Mouse (Mus musculus) intestine, embryonic 16.5 days (tissue): ENCODE measurements around the gene Actl6a. TPM values are rescaled to one million over a fixed set of nuclear protein-coding genes. Genes with fewer than 3 reads are reported as not detected.
"Not testable (repeated sequence)": the region's sequence is repeated elsewhere in the genome, so short reads cannot be mapped to it uniquely, and the experiment has no call there.

Source experiments
- ATAC-seq: fragments of 200-750 bp; cut with Nextera tagmentation; 2 replicates; pipeline ENCODE4 v1.8.0; 2017; ENCODE audit warnings: moderate TSS enrichment, moderate library complexity
- H3K27ac ChIP-seq: fragments of 300-500 bp; sonication (generic); 2 replicates; pipeline ENCODE4 v1.5.1; 2014; ENCODE audit warnings: mild to moderate bottlenecking, low read length
- H3K27me3 ChIP-seq: fragments of 300-500 bp; sonication (generic); replicated peaks from 2 replicates; pipeline ENCODE4 v1.6.1; 2014; ENCODE audit warnings: low read length, control low read depth, mixed read lengths; ENCODE audit not compliant: control insufficient read depth, insufficient read depth
- H3K36me3 ChIP-seq: fragments of 300-500 bp; sonication (generic); 2 replicates; pipeline ENCODE4 v1.6.1; 2014; ENCODE audit warnings: low read length, control low read depth; ENCODE audit not compliant: control insufficient read depth, insufficient read depth
- H3K4me1 ChIP-seq: fragments of 300-500 bp; sonication (generic); 2 replicates; pipeline ENCODE4 v1.6.1; 2014; ENCODE audit warnings: low read length, control low read depth, mixed read lengths; ENCODE audit not compliant: control insufficient read depth, insufficient read depth
- H3K4me2 ChIP-seq: fragments of 300-500 bp; sonication (generic); 2 replicates; pipeline ENCODE4 v1.6.1; 2014; ENCODE audit warnings: low read depth, low read length, control low read depth
- H3K4me3 ChIP-seq: fragments of 300-500 bp; sonication (generic); 2 replicates; pipeline ENCODE4 v1.5.1; 2014; ENCODE audit warnings: mild to moderate bottlenecking, low read length
- H3K9ac ChIP-seq: fragments of 300-500 bp; sonication (generic); 2 replicates; pipeline ENCODE4 v1.6.1; 2014; ENCODE audit warnings: low read depth, low read length
- H3K9me3 ChIP-seq: fragments of 300-500 bp; sonication (generic); 2 replicates; pipeline ENCODE4 v1.6.1; 2016; ENCODE audit warnings: low read length, control low read depth; ENCODE audit not compliant: control insufficient read depth
- WGBS: fragments of 180-500 bp; shearing (Covaris S2); extraction: QIAGEN DNeasy Blood & Tissue Kit; methylation state at CpG from one replicate; pipeline ENCODE4 v1.1.7; 2014; 5-methylcytosine and 5-hydroxymethylcytosine counted together
- polyA plus RNA-seq: library from polyadenylated mRNA; unstranded; fragments of >200 nt; fragmentation: Nextera tagmentation; extraction: Ambion mirVana; gene quantifications from 2 replicates; pipeline ENCODE4 v1.2.1, GENCODE M21; 2015

The Actl6a gene
- polyA plus RNA-seq, 1 experiment from 2014 or later: 130 TPM

GRCm38 (mm10) chr3:32690901-32691300 lies 15.2 kb upstream of the Actl6a start:
- no peak overlapping the region for H3K27ac ChIP-seq
- WGBS: 46% methylated on average over 1 of the region's 1 CpGs
- H3K36me3 ChIP-seq: no peaks in the 10 kb centered on the region
- no peak for ATAC-seq
- H3K4me2 ChIP-seq: no peak overlapping the region
- H3K9ac ChIP-seq: no peak overlapping the region
- no peaks in the 10 kb centered on the region for H3K4me1 ChIP-seq
- H3K9me3 ChIP-seq: no peaks in the 10 kb centered on the region
- H3K27me3 ChIP-seq: no peaks in the 10 kb centered on the region
- no peak overlapping the region for H3K4me3 ChIP-seq

DNA sequence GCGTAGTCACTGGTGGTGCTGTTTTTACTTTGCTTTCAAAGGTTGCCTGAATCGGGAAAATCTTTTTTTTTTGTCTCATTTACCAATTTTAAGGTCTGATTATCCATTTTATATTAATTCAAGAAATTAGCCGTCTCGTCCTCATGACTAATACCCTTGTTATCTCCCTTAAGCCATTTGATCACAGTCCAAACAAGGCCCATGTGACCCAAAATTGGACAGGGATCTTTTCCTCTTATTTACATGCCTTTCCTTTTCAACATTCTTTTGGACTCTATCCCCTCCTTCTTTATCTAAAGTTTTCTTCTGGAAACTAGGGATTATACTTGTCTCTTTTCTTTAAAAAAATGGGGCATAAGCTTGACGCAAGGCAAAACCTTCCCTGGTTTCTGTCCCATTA lies 14.3 kb upstream of the Actl6a start:
- WGBS: 65% methylated on average over 5 of the region's 5 CpGs
- Histone ChIP-seq H3K9me3 (no peaks in the 10 kb centered on the region), H3K27ac (no peak overlapping the region), H3K4me1 (no peaks in the 10 kb centered on the region), H3K27me3 (no peaks in the 10 kb centered on the region), H3K9ac (no peak overlapping the region), H3K4me3 (no peak overlapping the region), H3K4me2 (no peak overlapping the region), H3K36me3 (no peaks in the 10 kb centered on the region)
- no peak for ATAC-seq

GRCm38 (mm10) chr3:32694211-32694610 lies 11.9 kb upstream of the Actl6a start:
- no peak for ATAC-seq
- H3K27ac ChIP-seq: no peak overlapping the region
- H3K9ac ChIP-seq: no peak overlapping the region
- WGBS: 72% methylated on average over 5 of the region's 5 CpGs
- no peaks in the 10 kb centered on the region for H3K4me1 ChIP-seq
- H3K4me2 ChIP-seq: no peak overlapping the region
- no peaks in the 10 kb centered on the region for H3K9me3 ChIP-seq
- no peaks in the 10 kb centered on the region for H3K27me3 ChIP-seq
- no peaks in the 10 kb centered on the region for H3K36me3 ChIP-seq
- H3K4me3 ChIP-seq: no peak overlapping the region

GRCm38 (mm10) chr3:32694737-32695582 lies 11.1 kb upstream of the Actl6a start:
- Histone ChIP-seq H3K9ac (no peak overlapping the region), H3K4me1 (no peaks in the 10 kb centered on the region), H3K9me3 (no peaks in the 10 kb centered on the region), H3K27ac (no peak overlapping the region), H3K4me3 (no peak overlapping the region), H3K36me3 (no peaks in the 10 kb centered on the region), H3K27me3 (no peaks in the 10 kb centered on the region), H3K4me2 (no peak overlapping the region)
- WGBS: 67% methylated on average over 12 of the region's 12 CpGs
- ATAC-seq: no peak

DNA sequence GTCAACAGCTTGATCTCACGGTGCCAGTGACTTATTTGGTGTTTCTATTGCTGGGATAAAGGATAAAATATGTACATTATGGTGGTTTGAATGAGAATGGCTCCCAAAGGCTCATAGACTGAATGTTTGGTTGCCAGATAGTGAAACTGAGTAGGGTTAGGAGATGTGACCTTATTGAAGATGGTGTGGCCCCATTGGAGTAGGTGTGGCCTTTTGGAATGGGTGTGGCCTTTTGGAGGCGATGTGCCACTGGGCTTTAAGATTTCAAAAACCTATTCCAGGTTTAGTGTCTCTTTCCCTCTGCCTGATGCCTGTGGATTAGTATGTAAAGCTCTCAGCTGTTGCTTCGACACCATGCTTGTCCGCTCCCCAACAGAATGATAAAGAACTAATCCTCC lies 10.5 kb upstream of the Actl6a start:
- ATAC-seq: no peak
- Histone ChIP-seq H3K4me3 (no peak overlapping the region), H3K27ac (no peak overlapping the region), H3K36me3 (no peaks in the 10 kb centered on the region), H3K4me1 (no peaks in the 10 kb centered on the region), H3K4me2 (no peak overlapping the region), H3K27me3 (no peaks in the 10 kb centered on the region), H3K9me3 (no peaks in the 10 kb centered on the region), H3K9ac (no peak overlapping the region)
- WGBS: 83% methylated on average over 4 of the region's 4 CpGs

DNA sequence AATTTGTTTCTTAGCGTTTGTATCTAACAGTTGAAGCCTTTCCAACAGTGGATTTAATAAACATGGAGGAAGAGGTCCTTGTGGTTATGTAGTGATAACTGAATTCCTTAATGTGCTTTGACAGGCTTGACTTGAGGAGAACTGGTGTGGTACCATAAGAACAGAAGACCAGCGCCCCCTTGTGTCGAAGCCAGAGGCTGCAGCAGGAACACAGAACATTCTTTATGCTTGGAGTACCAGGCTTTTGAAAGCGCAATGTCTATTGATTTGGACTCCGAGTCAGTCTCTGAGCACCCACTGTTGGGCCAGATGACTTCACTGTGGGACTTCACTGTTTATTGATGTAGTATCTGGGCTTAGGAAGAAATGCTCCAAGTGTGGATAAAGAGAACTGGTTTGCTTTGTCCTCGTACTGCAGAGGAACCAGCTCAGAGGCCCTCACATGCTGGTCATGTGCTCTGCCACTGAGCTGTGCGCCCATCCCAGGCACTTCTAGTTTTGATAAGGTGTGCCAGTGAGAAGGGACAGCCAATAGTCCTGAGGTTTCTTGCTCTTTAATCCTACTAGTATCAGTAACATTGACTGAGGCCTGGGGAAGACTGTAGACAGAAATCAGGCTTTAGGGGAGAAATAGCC lies 7.8 kb upstream of the Actl6a start:
- no peaks in the 10 kb centered on the region for H3K9me3 ChIP-seq
- no peak overlapping the region for H3K4me3 ChIP-seq
- no peak overlapping the region for H3K4me2 ChIP-seq
- no peak overlapping the region for H3K27ac ChIP-seq
- no peaks in the 10 kb centered on the region for H3K4me1 ChIP-seq
- H3K9ac ChIP-seq: peak overlapping the region; percentile 8; the same call in 1 of the 2 replicates
- no peaks in the 10 kb centered on the region for H3K36me3 ChIP-seq
- ATAC-seq: peak; percentile 83
- no peaks in the 10 kb centered on the region for H3K27me3 ChIP-seq
- WGBS: 27% methylated on average over 7 of the region's 7 CpGs

DNA sequence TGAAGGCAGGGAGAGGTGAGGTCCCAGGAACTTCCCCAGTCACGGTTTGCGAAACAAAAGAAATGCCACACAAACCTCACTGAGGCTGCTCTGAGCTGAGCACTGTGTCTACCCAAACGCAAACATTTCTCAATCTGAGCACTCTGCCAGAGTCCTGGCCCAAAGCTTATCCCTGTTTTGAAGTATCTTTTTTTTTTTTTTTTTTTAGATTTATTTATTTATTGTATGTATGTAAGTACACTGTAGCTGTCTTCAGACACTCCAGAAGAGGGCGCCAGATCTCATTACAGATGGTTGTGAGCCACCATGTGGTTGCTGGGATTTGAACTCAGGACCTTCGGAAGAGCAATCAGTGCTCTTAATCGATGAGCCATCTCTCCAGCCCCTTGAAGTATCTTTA lies 2.1 kb upstream of the Actl6a start:
- WGBS: 88% methylated on average over 6 of the region's 6 CpGs
- not testable (repeated sequence) for H3K27ac ChIP-seq

DNA sequence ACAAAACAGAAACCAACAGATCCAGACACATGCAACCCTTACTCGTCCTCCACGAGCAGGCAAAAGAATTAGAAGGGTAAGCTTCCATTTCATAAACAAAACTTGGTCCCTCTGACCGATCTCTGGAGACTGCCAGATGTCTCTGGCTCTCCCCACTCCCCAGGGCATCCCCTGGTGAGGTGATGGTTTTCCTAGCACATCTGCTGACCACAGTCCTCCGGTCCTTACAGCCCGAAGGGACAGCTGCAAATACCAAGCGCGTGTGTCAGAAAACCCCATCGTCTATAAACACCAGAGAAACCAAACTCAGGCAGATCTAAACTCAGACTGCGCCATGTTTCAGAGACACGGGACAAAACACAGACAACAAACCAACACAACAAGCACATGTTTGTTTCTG lies 1.5 kb upstream of the Actl6a start:
- WGBS: 83% methylated on average over 10 of the region's 10 CpGs
- H3K27ac ChIP-seq, H3K36me3 ChIP-seq, H3K27me3 ChIP-seq, H3K4me2 ChIP-seq, H3K9ac ChIP-seq, H3K9me3 ChIP-seq, H3K4me1 ChIP-seq, H3K4me3 ChIP-seq, ATAC-seq: not testable (repeated sequence)

More for the DNA sequence above, 2.1 kb upstream of the Actl6a start:
- H3K9ac ChIP-seq, H3K4me3 ChIP-seq, H3K27me3 ChIP-seq, H3K4me2 ChIP-seq, H3K9me3 ChIP-seq, ATAC-seq, H3K36me3 ChIP-seq, H3K4me1 ChIP-seq: not testable (repeated sequence)

GRCm38 (mm10) chr3:32708052-32708367 lies 1.9 kb downstream of the Actl6a start:
- no peak for ATAC-seq
- no peak overlapping the region for H3K27ac ChIP-seq
- peak overlapping the region; percentile 53; the same call in 1 of the 2 replicates for H3K9ac ChIP-seq
- 5% methylated on average over 4 of the region's 4 CpGs for WGBS
- H3K36me3 ChIP-seq: peaks cover 8% of the 10 kb centered on the region; the same call in 1 of the 2 replicates
- H3K4me1 ChIP-seq: peaks cover 7% of the 10 kb centered on the region
- no peaks in the 10 kb centered on the region for H3K9me3 ChIP-seq
- peak overlapping the region; percentile 58 for H3K4me2 ChIP-seq
- peak overlapping the region; percentile 95 for H3K4me3 ChIP-seq
- no peaks in the 10 kb centered on the region for H3K27me3 ChIP-seq
